Mouse (Mus musculus): Measurements from ENCODE around the gene Emg1. TPM values are rescaled to one million over a fixed set of nuclear protein-coding genes. Genes with fewer than 3 reads are reported as not detected.
"Not testable (repeated sequence)": the region's sequence is repeated elsewhere in the genome, so short reads cannot be mapped to it uniquely, and the experiment has no call there.

Emg1 gene
- polyA plus RNA-seq, 1 experiment from 2014 or later, result 202 TPM

- 90% methylated on average over 7 of the region's 7 CpGs for WGBS
- H3K27ac ChIP-seq (ENCODE audit: low read depth, low read length), result no peak overlapping the region
- DNase-seq (ENCODE audit: low spot score), result no peak
- ATAC-seq (ENCODE audit: insufficient read depth, low FRiP score, low TSS enrichment), result no peak
- no peak overlapping the region for H3K9ac ChIP-seq (ENCODE audit: low read length)
- H3K4me1 ChIP-seq (ENCODE audit: control insufficient read depth, insufficient read depth, low read length), result no peaks in the 10 kb centered on the region
- no peak overlapping the region for H3K4me2 ChIP-seq (ENCODE audit: low read depth)
- no peaks in the 10 kb centered on the region for H3K9me3 ChIP-seq (ENCODE audit: control insufficient read depth, low read length)
- H3K4me3 ChIP-seq (ENCODE audit: low read depth, low read length), result no peak overlapping the region
- H3K36me3 ChIP-seq (ENCODE audit: control insufficient read depth, insufficient read depth, low read length), result no peaks in the 10 kb centered on the region
- no peaks in the 10 kb centered on the region for H3K27me3 ChIP-seq (ENCODE audit: control insufficient read depth, insufficient read depth, low read length)
Measured at GRCm38 (mm10) chr6:124696441-124697150, 15.4 kb downstream of the Emg1 start.

GRCm38 (mm10) chr6:124694166-124694955, 17.6 kb downstream of the Emg1 start:
- WGBS, result 86% methylated on average over 15 of the region's 15 CpGs
- H3K9ac ChIP-seq (ENCODE audit: low read length), result no peak overlapping the region
- no peaks in the 10 kb centered on the region for H3K27me3 ChIP-seq (ENCODE audit: control insufficient read depth, insufficient read depth, low read length)
- H3K4me1 ChIP-seq (ENCODE audit: control insufficient read depth, insufficient read depth, low read length), result no peaks in the 10 kb centered on the region
- no peaks in the 10 kb centered on the region for H3K36me3 ChIP-seq (ENCODE audit: control insufficient read depth, insufficient read depth, low read length)
- DNase-seq (ENCODE audit: low spot score), result no peak
- no peak overlapping the region for H3K27ac ChIP-seq (ENCODE audit: low read depth, low read length)
- H3K4me3 ChIP-seq (ENCODE audit: low read depth, low read length), result no peak overlapping the region
- no peak for ATAC-seq (ENCODE audit: insufficient read depth, low FRiP score, low TSS enrichment)
- no peaks in the 10 kb centered on the region for H3K9me3 ChIP-seq (ENCODE audit: control insufficient read depth, low read length)
- H3K4me2 ChIP-seq (ENCODE audit: low read depth), result no peak overlapping the region

GRCm38 (mm10) chr6:124693243-124693981, 18.6 kb downstream of the Emg1 start:
- Histone ChIP-seq H3K4me1 (ENCODE audit: control insufficient read depth, insufficient read depth, low read length) (no peaks in the 10 kb centered on the region), H3K27ac (ENCODE audit: low read depth, low read length) (no peak overlapping the region), H3K27me3 (ENCODE audit: control insufficient read depth, insufficient read depth, low read length) (no peaks in the 10 kb centered on the region), H3K9ac (ENCODE audit: low read length) (no peak overlapping the region), H3K36me3 (ENCODE audit: control insufficient read depth, insufficient read depth, low read length) (no peaks in the 10 kb centered on the region), H3K4me2 (ENCODE audit: low read depth) (no peak overlapping the region), H3K4me3 (ENCODE audit: low read depth, low read length) (no peak overlapping the region), H3K9me3 (ENCODE audit: control insufficient read depth, low read length) (no peaks in the 10 kb centered on the region)
- no peak for ATAC-seq (ENCODE audit: insufficient read depth, low FRiP score, low TSS enrichment)
- 72% methylated on average over 15 of the region's 15 CpGs for WGBS
- DNase-seq (ENCODE audit: low spot score), result no peak

GRCm38 (mm10) chr6:124690517-124690916, 21.5 kb downstream of the Emg1 start:
- Histone ChIP-seq H3K27me3 (ENCODE audit: control insufficient read depth, insufficient read depth, low read length) (no peaks in the 10 kb centered on the region), H3K9ac (ENCODE audit: low read length) (no peak overlapping the region), H3K27ac (ENCODE audit: low read depth, low read length) (no peak overlapping the region), H3K4me3 (ENCODE audit: low read depth, low read length) (no peak overlapping the region), H3K36me3 (ENCODE audit: control insufficient read depth, insufficient read depth, low read length) (no peaks in the 10 kb centered on the region), H3K4me1 (ENCODE audit: control insufficient read depth, insufficient read depth, low read length) (no peaks in the 10 kb centered on the region), H3K4me2 (ENCODE audit: low read depth) (no peak overlapping the region), H3K9me3 (ENCODE audit: control insufficient read depth, low read length) (no peaks in the 10 kb centered on the region)
- 92% methylated on average over 3 of the region's 3 CpGs for WGBS
- DNase-seq (ENCODE audit: low spot score) (no peak), ATAC-seq (ENCODE audit: insufficient read depth, low FRiP score, low TSS enrichment) (no peak)

GRCm38 (mm10) chr6:124689011-124689410, 23.0 kb downstream of the Emg1 start:
- Histone ChIP-seq H3K9me3 (ENCODE audit: control insufficient read depth, low read length) (no peaks in the 10 kb centered on the region), H3K36me3 (ENCODE audit: control insufficient read depth, insufficient read depth, low read length) (no peaks in the 10 kb centered on the region), H3K27me3 (ENCODE audit: control insufficient read depth, insufficient read depth, low read length) (no peaks in the 10 kb centered on the region), H3K27ac (ENCODE audit: low read depth, low read length) (no peak overlapping the region), H3K4me1 (ENCODE audit: control insufficient read depth, insufficient read depth, low read length) (no peaks in the 10 kb centered on the region), H3K4me3 (ENCODE audit: low read depth, low read length) (no peak overlapping the region), H3K9ac (ENCODE audit: low read length) (no peak overlapping the region), H3K4me2 (ENCODE audit: low read depth) (no peak overlapping the region)
- ATAC-seq (ENCODE audit: insufficient read depth, low FRiP score, low TSS enrichment) (no peak), DNase-seq (ENCODE audit: low spot score) (no peak)
- 92% methylated on average over 3 of the region's 3 CpGs for WGBS

GRCm38 (mm10) chr6:124688151-124688758, 23.7 kb downstream of the Emg1 start:
- Histone ChIP-seq H3K27me3 (ENCODE audit: control insufficient read depth, insufficient read depth, low read length) (no peaks in the 10 kb centered on the region), H3K4me1 (ENCODE audit: control insufficient read depth, insufficient read depth, low read length) (no peaks in the 10 kb centered on the region), H3K4me3 (ENCODE audit: low read depth, low read length) (no peak overlapping the region), H3K9ac (ENCODE audit: low read length) (no peak overlapping the region), H3K36me3 (ENCODE audit: control insufficient read depth, insufficient read depth, low read length) (no peaks in the 10 kb centered on the region), H3K4me2 (ENCODE audit: low read depth) (no peak overlapping the region), H3K9me3 (ENCODE audit: control insufficient read depth, low read length) (no peaks in the 10 kb centered on the region), H3K27ac (ENCODE audit: low read depth, low read length) (no peak overlapping the region)
- ATAC-seq (ENCODE audit: insufficient read depth, low FRiP score, low TSS enrichment) (no peak), DNase-seq (ENCODE audit: low spot score) (no peak)
- WGBS, result 90% methylated on average over 8 of the region's 8 CpGs

- not testable (repeated sequence) for H3K4me1 ChIP-seq (ENCODE audit: control insufficient read depth, insufficient read depth, low read length); H3K4me2 ChIP-seq (ENCODE audit: low read depth); H3K4me3 ChIP-seq (ENCODE audit: low read depth, low read length); DNase-seq (ENCODE audit: low spot score); H3K36me3 ChIP-seq (ENCODE audit: control insufficient read depth, insufficient read depth, low read length); H3K27me3 ChIP-seq (ENCODE audit: control insufficient read depth, insufficient read depth, low read length); H3K9me3 ChIP-seq (ENCODE audit: control insufficient read depth, low read length); ATAC-seq (ENCODE audit: insufficient read depth, low FRiP score, low TSS enrichment); H3K9ac ChIP-seq (ENCODE audit: low read length); H3K27ac ChIP-seq (ENCODE audit: low read depth, low read length)
- 85% methylated on average over 1 of the region's 1 CpGs for WGBS
Measured at GRCm38 (mm10) chr6:124686644-124687043, 25.3 kb downstream of the Emg1 start.

GRCm38 (mm10) chr6:124685606-124686386, 26.2 kb downstream of the Emg1 start:
- Histone ChIP-seq H3K9ac (ENCODE audit: low read length) (no peak overlapping the region), H3K36me3 (ENCODE audit: control insufficient read depth, insufficient read depth, low read length) (no peaks in the 10 kb centered on the region), H3K9me3 (ENCODE audit: control insufficient read depth, low read length) (no peaks in the 10 kb centered on the region), H3K27ac (ENCODE audit: low read depth, low read length) (no peak overlapping the region), H3K4me2 (ENCODE audit: low read depth) (no peak overlapping the region), H3K4me3 (ENCODE audit: low read depth, low read length) (no peak overlapping the region), H3K4me1 (ENCODE audit: control insufficient read depth, insufficient read depth, low read length) (no peaks in the 10 kb centered on the region), H3K27me3 (ENCODE audit: control insufficient read depth, insufficient read depth, low read length) (no peaks in the 10 kb centered on the region)
- ATAC-seq (ENCODE audit: insufficient read depth, low FRiP score, low TSS enrichment) (no peak), DNase-seq (ENCODE audit: low spot score) (peak; percentile 5)
- WGBS, result 81% methylated on average over 12 of the region's 12 CpGs

Measured in neural tube, embryonic 11.5 days (tissue).